Mouse (Mus musculus) embryo, embryonic 11.5 days (tissue): ENCODE measurements at regions not wholly inside any gene's neighbourhood (a gene's known extent, or its start where the extent isn't known, plus 50 kb on each side); places are given as distances from the start of the nearest gene placed in this dataset.
A peak's percentile ranks its signal among the peaks of the same experiment; 100 is the strongest.

Experiments
- DNase-seq: peaks from one replicate; pipeline ENCODE4 v3.0.0-alpha.2; 2012; ENCODE audit warnings: low read depth, low spot score

GRCm38 (mm10) chr10:66433490-66433889 is 662.4 kb upstream of the Jmjd1c start:
- DNase-seq, result no peak

DNA sequence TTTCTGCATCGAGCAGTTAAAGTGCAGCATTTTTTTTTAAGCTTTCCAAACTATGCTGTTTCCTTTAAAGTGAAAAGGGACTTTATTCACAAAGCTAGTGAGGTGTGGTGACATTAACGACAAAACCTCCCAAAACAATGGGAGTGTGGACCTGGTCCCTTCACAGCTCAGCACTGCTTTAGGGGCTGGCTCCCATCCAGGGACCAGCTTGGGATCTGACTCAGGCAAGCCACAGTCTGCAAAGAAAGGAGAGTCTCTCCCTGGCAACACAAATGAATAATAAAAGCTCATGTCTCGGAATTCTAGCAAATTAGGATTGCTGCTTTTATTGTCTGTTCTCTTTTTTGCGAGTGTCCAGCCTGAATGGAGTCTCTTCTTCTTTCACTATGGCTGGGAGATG is 625.2 kb upstream of the Jmjd1c start:
- no peak for DNase-seq

DNA sequence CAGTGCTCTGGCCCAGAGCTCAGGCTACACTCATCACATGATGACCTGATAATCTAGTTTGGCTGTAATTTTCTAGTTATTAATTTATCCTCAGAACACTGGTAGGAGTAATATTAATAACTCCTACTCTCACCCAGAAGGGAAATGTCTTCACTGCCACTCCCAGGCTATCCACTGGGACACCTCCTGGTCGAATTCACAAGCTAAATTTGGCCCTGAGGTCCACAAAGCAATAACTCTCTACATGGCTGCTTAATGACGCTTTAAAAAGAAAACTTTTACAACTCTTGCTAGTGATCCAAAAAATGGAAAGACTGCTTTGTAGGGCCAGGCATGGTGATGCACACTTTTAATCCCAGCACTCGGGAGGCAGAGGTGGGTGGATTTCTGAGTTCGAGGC is 623.9 kb upstream of the Jmjd1c start:
- no peak for DNase-seq

GRCm38 (mm10) chr10:66475187-66475735 is 620.7 kb upstream of the Jmjd1c start:
- no peak for DNase-seq

DNA sequence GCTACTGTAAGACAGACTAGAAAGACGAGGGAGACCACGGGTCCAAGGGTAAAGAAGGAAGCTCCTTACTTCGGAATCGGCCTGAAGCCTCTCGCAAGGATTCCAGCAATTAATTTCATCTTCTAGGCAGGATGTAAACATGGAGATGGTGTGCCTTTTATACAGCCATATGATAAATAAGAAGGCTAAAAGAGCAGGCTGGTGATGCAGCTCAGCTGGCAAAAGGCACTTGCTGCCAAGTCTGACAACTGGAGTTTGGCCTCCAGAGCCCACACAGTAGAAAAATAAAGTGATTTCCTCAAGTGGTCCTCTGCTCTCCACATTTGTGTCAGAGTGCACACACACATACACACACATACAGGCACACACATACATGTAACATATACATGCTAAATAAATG is 605.1 kb upstream of the Jmjd1c start:
- no peak for DNase-seq

DNA sequence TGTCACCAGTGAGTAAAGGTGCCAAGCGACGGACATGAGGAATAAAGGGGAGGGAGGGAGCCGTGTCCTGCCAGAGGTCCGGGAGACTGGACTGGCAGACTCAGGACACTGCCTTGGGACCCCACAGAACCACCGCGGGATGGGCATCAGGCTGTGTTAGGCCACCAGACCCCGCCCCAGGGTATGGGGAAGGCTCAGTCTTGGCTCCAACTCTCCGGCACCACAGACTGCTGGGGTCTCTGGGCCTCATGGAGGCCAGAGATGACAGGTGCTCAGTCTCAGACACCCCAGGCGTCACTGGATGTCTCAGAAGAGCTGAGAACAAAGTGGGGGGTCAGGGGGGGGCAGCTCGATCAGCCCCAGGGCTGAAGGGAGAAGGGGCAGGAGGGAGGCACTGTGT is 604.1 kb upstream of the Jmjd1c start:
- DNase-seq, result no peak

DNA sequence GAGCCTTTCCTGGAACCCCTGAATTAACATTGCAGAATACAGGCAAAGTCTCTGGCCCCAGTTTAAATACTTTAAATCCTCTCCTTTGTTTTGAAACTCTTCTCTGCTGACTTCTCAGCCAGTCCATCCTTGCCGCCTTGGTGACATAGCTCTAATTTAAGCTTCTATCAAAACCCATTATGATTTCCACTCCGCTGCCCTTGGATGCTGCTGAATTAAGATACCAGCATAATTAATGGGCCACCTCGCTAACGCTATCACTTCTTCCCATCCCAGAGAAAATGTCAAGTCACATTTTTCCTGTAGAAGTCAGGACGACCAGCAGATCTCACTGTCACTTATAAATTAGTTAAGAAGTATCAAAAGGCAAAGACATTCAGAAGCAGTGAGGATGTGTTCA is 556.1 kb upstream of the Jmjd1c start:
- DNase-seq, result no peak

DNA sequence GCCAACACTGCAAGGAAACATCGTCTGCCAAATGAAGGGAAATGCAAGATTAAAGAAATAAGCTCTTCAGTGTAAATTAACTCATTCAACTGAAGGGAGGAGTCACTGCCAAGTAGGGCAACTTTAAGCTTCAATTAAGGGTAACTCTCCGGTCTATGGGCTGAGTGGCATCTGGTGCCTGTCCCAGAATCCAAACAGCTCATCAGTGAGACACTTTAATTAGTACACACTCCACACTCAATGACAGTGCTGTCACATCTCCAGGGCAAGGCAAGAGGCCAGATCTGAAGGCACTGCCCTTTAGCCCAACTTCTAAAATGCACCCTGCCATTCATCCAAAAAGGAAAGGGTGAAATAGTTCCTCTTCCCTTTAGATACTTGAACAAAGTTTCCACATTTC is 549.3 kb upstream of the Jmjd1c start:
- DNase-seq, result no peak

DNA sequence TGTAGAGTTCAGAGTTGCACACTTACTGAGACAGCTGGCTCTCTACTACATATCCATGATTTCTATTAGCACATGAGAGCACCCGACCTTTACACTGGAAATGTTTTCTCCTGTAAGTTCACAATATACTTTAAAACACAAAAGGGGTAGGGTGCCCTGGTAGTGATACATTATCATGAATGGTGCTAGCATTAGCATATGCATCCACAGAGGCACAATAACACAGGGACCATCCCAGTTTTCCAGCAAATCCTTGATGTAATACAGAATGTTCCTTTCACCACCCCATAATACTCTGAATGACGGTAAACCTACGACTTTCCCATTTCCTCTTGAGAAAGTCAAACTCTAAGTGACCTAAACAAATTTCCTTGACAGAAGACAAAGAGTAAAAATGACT is 548.3 kb upstream of the Jmjd1c start:
- no peak for DNase-seq

- no peak for DNase-seq
These were observed 547.9 kb upstream of the Jmjd1c start for GRCm38 (mm10) chr10:66548073-66548472.

- DNase-seq, result no peak
These were observed 543.0 kb upstream of the Jmjd1c start for GRCm38 (mm10) chr10:66552919-66553318.

DNA sequence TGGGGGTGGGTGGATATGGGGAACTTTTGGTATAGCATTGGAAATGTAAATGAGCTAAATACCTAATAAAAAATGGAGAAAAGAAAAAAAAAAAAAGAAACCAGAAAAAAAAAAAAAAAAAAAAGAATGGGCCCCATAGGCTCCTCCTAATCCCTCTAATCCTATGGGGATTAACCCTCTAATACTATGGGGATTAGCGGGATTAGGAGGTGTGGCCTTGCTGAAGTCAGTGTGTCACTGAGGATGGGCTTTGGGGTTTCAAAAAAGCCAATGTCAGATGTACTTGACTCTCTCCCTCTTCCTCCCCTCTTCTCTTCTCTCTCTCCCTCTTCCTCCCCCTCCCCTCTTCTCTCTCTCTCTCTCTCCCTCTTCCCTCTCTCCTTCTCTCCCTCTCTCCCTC is 541.7 kb upstream of the Jmjd1c start:
- DNase-seq, result no peak

DNA sequence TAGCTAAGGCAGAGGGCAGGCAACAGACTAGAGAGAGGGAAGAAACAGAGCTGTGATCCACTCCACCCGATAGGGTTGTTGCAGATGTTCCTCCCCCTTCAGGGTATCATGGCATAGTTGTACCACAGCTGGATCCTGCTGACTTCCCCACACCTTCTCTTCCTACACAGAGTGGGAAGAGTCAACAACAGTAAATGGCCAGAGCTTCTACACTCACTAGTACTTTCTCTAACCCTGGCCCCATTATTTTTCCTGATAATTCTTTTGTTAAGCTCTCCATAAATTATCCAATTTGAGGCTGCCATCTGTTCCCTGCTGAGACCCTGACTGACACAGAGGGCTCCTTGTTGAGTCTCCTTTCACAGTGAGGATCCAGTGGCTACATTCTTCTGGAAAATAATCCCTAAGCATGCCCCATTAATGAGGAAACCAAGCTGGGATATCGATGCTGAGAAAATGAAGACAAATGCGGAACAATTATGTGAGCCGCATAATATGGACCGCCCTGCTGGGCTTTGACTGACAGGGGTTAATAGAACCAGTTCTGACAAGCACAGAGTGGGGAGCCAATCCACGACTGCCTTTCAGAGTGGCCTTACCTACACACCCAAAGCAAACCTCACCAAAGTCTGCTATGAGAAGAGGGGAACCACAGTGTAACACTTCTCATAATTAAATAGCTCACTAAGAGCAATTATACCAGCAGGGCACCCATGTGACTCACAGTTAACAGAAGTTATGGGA is 537.7 kb upstream of the Jmjd1c start:
- no peak for DNase-seq

- DNase-seq, result no peak
These were observed 530.6 kb upstream of the Jmjd1c start for GRCm38 (mm10) chr10:66565374-66565773.

- DNase-seq, result peak; percentile 22
These were observed 520.9 kb upstream of the Jmjd1c start for GRCm38 (mm10) chr10:66574846-66575535.

GRCm38 (mm10) chr10:66593001-66593400 is 502.9 kb upstream of the Jmjd1c start:
- no peak for DNase-seq

DNA sequence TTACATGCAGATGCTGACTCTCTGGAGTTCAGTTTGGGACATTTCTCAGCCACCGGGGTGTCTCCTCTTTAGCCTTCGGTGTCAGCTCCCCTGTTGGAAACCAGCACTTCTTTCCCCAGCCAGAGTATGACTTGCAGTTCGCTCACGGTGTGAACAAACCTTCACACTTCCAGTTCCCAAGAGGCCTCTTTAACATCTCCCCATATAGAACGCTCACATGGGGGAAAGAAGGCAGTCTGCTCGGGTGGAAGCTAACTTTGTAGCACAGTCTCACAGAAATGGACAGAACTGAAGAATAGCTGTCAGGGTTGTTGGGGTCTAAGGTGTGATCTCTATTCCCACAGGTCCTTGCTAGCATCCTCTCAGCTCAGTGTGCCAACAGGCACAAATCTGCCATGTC is 502.4 kb upstream of the Jmjd1c start:
- DNase-seq, result no peak

DNA sequence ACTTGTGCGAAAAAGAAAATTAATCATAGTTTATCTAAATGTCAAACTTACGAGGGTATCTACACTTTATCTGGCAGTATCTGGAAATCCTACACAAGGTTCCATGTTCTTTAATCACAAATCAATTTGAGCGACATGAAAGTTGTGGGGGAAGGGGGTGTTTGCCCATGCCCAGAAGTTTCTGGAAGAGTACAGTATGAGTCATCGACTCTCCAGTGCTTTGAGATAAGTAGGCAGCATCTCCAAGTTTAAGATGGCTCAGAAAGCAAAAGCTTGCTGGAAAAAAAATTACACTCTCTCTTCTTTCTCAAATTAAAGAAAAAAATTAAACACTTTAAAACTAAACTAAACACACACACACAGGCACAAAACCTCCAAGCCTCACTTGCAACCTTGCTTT is 498.0 kb upstream of the Jmjd1c start:
- DNase-seq, result no peak

- DNase-seq, result no peak
These were observed 488.8 kb upstream of the Jmjd1c start for GRCm38 (mm10) chr10:66607141-66607540.

- no peak for DNase-seq
These were observed 479.6 kb upstream of the Jmjd1c start for GRCm38 (mm10) chr10:66616280-66616679.

GRCm38 (mm10) chr10:66630996-66631395 is 464.9 kb upstream of the Jmjd1c start:
- no peak for DNase-seq

DNA sequence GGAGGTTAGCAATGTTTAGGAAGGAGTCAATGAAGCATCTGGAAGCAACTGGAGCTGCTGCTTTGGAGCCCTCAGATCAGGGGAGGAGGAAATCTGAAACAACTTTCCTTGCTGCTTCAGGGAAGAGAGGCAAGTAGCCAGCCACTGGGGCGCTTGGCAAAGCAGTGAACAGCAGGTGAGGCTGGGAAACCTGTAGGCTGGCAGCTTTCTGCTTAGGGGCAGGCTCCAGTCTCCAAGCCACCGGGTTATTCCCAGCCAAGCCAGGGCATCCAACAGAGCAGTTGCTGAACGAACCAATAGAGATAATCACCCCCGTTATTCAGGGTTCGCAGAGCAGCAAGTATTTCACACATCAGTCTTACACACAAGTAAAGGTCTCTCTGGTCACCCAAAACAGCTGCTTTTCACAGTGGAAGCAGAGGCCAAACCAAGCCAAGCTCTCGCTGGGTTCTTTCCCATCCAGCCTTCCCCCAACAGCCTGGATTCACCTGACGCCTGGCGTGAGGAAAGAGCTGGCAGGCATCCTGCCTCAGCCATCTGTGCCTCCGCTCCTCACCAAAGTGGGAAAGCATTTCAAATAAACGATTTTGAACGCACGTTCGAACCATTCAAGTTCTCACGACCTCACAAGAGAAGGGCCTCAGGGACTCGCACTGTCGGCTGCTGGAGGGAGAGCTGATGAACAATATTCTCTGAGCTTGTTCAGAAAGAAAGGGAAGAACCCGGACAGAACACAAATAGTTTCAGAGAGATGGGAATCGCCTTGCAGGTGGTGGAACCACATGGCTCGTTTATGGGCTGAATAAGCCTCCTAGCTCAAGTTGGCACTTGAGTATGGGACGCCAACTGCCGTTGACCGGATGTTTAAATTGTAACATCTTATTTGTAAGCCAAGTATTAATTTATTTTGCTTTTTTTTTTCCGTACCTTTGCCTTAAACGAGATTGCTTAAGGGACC is 454.8 kb upstream of the Jmjd1c start:
- no peak for DNase-seq
